Mouse (Mus musculus): Measurements from ENCODE around the gene Olfr625-ps1.
"Not testable (repeated sequence)": the region's sequence is repeated elsewhere in the genome, so short reads cannot be mapped to it uniquely, and the experiment has no call there.

Olfr625-ps1 gene

DNA sequence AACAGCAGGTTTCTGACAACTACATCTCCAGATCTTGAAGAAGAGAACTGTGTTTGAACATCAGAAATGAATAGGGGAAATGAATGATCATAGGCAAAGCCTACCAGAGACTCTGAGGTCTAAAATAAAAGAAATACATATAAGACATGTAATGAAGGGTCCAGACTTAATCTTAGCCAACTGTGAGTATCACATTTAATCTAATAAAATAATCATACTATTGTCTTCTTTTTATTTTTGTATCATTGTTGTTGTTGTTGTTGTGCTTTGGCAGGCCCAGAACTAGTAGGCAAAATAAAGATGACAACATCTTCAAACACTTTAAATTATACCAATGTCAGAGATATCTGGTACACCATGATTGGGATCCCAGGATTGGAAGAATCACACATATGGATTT, at the start of gene Olfr625-ps1:
Olfr625-ps1 (plus strand) TSS at position 301 of the 400 bp plus-strand sequence.
- no peak for DNase-seq (ENCODE audit: low spot score in 2 of 2)

DNA sequence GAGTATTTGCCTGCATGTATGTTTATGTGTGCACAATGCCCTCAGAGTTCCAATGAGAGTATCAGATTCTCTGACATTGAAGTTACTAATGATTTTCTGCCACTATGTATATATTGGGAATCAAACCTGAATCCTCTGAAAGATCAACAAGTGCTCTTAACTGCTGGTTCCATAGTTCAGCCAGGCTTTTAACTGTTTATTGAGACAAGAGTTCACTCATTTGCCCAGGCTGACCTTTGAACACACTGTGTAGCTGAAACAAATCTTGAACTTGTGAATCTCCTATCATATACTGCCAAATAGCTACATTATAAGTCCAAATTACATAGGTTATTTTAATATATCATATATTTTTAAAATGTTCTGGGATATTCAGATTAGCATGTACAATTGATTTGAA, 45.7 kb upstream of the Olfr625-ps1 start:
- DNase-seq (ENCODE audit: low spot score in 2 of 2), result no peak

DNA sequence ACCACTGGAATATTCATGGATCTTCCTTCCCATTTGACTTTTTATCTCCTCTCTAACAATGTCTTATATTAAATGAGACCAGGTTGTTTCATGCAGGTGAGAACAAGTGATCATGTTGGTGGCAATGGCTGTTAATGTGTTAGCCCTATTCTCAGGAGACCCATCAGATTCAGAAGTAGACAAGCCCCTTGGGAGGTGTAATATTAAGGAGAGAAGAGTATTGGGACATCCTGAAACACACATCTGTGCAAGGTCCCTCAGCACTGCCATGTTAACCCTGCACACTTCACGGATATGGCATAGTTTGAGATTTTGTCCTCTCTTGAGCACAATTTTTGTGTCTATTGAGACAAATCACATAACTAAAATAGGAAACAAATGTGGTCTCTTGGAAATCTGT, 39.9 kb upstream of the Olfr625-ps1 start, which contains the start of gene Olfr622:
Olfr622 (minus strand) TSS at position 101 of the 400 bp plus-strand sequence.
- DNase-seq (ENCODE audit: low spot score in 2 of 2), result no peak

DNA sequence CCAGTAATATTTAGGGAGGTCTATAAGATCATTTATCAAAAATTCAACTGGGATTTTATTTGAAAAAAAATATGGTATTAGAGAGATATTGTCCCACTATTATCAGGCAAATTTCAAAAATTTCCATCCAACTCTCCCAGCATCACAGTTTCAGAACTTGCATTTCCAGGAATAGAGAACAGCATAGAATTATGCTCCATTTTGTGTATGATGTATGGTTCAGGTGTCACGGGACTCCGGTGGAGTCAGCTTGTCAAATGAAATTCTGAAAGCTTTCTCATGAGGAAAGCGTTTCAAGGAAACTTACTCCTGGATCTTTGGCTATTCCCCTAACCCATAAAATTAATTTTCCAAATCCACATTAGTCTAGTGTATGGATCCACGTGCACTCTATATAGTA, 38.5 kb upstream of the Olfr625-ps1 start:
- DNase-seq (ENCODE audit: low spot score in 2 of 2), result no peak

- no peak for DNase-seq (ENCODE audit: low spot score in 2 of 2)
These were observed 18.9 kb upstream of the Olfr625-ps1 start, which contains the start of gene Olfr623 for GRCm38 (mm10) chr7:103663598-103663997. Gene Olfr623, minus strand, starts transcription at chr7:103663698.

DNA sequence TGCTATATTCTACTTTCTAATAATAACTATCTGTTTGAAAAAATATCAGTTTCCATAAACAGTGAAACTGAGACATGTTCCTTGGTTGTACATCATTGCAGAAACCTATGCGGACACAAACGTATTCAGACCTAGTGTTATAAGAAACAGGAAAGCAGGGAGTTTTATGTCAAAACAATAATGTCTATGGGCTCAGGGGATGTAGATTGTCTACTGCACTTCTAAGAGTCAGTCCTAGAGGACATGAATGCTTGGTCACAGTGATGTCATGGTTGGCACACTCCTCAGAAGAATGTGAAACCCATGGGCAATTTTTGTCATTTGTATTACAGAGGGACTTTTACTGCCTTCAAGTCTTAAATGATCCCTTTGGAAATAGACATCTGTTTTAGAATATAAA, 11.4 kb upstream of the Olfr625-ps1 start, which contains the start of gene Olfr624:
Olfr624 (minus strand) TSS at position 101 of the 400 bp plus-strand sequence.
- no peak for DNase-seq (ENCODE audit: low spot score in 2 of 2)

GRCm38 (mm10) chr7:103699469-103699868, 16.9 kb downstream of the Olfr625-ps1 start:
- no peak for DNase-seq (ENCODE audit: low spot score in 2 of 2)

- DNase-seq (ENCODE audit: low spot score in 2 of 2), result no peak
These were observed 29.5 kb downstream of the Olfr625-ps1 start for GRCm38 (mm10) chr7:103712024-103712423.

GRCm38 (mm10) chr7:103714371-103714770, 31.9 kb downstream of the Olfr625-ps1 start, which contains the start of gene Olfr243:
Gene Olfr243, plus strand, starts transcription at chr7:103714671.
- DNase-seq (ENCODE audit: low spot score in 2 of 2), result no peak

- not testable (repeated sequence) for DNase-seq (ENCODE audit: low spot score in 2 of 2)
These were observed 33.9 kb downstream of the Olfr625-ps1 start for GRCm38 (mm10) chr7:103716398-103716797.

GRCm38 (mm10) chr7:103730074-103730473, 47.6 kb downstream of the Olfr625-ps1 start, which contains the start of gene Olfr628:
Gene Olfr628, plus strand, starts transcription at chr7:103730374.
- DNase-seq (ENCODE audit: low spot score in 2 of 2), result no peak
